Mouse (Mus musculus) embryonic stem cell, embryonic (primary cell): Measurements from ENCODE around the gene Med10.

ENCODE experiments used
- CTCF ChIA-PET, 4 experiments: fragments of 300-600 bp in 2 of 4; fragments of 350-600 bp in 2 of 4; sonication (Branson Sonifier 250); formaldehyde crosslinking; loops; one replicate each; lab custom pipeline; 2022; ENCODE audit warnings: inconsistent platforms in 2 of 4; lab: Charles Lee
- POLR2A ChIA-PET, 4 experiments: fragments of 300-600 bp in 2 of 4; fragments of 350-600 bp in 2 of 4; sonication (Branson Sonifier 250); formaldehyde crosslinking; loops; one replicate each; lab custom pipeline; 2022; ENCODE audit warnings: antibody characterized with exemption in 4 of 4, inconsistent platforms in 1 of 4; lab: Charles Lee

Med10 gene

DNA sequence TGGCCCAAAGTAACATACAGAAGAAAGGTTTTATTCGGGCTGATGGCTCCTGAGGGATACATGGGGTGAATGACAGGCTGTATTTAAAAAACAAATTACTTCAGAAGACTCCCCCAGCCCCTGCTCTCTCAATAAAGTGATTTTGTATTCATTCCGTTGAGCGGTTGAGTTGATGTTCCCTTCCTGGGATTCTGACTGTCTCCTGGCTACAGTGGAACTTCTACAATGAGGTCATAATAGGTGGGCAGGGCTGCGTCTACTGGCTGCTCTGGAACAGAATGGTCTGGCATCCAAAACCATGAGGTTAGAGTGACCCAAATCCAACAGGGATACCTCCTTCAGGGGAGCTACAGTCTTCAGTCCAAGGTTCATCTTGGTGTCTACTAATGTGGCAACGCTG lies at the start of gene Med10:
TSS of gene Med10 (plus strand) at position 301 of the 400 bp plus-strand sequence.
- CTCF ChIA-PET, result no interaction called here
- POLR2A ChIA-PET, result no interaction called here

DNA sequence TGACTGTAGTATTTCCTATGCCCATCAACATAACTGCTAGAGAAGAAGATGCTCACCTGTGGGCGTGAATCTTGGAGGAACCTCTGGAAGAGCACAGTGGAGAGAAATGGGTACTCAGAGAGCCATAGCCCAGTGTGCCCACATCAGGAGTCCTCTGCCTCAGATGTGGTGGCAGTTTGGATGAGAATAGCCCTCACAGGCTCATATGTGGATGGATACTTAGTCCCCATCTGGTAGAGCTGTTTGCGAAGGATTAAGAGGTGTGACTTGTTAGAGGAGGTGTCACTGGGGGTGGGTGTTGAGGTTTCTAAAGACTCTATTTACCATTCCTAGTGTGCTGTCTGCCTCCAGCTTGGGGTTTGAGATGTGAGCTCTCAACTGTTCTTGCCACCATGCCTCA lies 49.3 kb upstream of the Med10 start:
- CTCF ChIA-PET, result no interaction called here
- POLR2A ChIA-PET, result no interaction called here

DNA sequence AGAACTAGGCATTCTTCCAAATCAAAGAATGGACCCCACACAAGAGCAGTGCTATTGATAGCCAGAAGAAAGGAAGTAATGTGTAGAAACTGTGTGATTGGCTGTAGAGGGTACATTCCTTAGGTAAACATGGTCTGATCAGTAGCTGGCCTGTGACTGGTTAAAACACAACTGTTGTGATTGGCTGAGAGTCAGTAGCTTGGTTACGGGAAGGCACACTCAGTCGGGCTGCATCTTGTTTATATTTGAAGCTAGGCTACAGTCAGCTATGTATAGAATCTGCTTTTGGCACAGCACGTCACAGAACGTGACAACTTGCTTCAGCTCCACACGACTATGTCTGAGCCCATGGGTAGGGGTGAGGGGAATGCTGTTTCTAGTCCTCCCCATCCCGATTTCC lies 43.2 kb upstream of the Med10 start:
- CTCF ChIA-PET, result interaction anchor here in 1 of 4 experiments (0.6 kb wide), 1 partner anchor 585 kb away, joined by 3 read pairs; no protein-coding TSS in a partner anchor

DNA sequence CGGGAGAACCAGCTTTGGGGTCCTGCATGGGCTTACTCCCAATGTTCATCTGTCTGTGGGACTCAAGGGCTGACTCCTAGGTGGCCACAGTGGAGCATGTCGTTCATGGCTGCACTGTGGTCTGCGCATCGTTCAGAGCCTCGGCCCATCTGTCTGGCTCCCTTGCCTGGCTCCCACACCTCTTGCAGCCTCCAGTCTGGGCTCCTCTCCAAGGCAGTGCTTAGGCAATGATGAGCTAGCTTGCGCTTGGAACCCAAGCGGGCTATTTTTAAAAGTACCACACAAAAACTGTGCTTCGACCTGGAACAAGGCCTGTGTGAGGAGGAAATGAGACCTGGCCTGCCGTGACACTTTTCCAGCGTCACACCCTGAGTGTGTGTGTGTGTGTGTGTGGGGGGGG lies 40.8 kb upstream of the Med10 start:
- POLR2A ChIA-PET, result interaction anchor here in 1 of 4 experiments (0.6 to 0.9 kb wide), 2 partner anchors 22 to 456 kb away, joined by 3 read pairs; no protein-coding TSS in a partner anchor
- CTCF ChIA-PET, result interaction anchor here in 1 of 4 experiments (0.6 kb wide), 1 partner anchor 200 kb away, joined by 3 read pairs; no protein-coding TSS in a partner anchor

More for the DNA sequence above, 43.2 kb upstream of the Med10 start:
- POLR2A ChIA-PET, result no interaction called here

GRCm38 (mm10) chr13:69764646-69765045 lies 37.5 kb upstream of the Med10 start:
- POLR2A ChIA-PET, result no interaction called here
- CTCF ChIA-PET, result no interaction called here

GRCm38 (mm10) chr13:69768152-69768551 lies 34.0 kb upstream of the Med10 start:
- POLR2A ChIA-PET, result no interaction called here
- CTCF ChIA-PET, result no interaction called here

DNA sequence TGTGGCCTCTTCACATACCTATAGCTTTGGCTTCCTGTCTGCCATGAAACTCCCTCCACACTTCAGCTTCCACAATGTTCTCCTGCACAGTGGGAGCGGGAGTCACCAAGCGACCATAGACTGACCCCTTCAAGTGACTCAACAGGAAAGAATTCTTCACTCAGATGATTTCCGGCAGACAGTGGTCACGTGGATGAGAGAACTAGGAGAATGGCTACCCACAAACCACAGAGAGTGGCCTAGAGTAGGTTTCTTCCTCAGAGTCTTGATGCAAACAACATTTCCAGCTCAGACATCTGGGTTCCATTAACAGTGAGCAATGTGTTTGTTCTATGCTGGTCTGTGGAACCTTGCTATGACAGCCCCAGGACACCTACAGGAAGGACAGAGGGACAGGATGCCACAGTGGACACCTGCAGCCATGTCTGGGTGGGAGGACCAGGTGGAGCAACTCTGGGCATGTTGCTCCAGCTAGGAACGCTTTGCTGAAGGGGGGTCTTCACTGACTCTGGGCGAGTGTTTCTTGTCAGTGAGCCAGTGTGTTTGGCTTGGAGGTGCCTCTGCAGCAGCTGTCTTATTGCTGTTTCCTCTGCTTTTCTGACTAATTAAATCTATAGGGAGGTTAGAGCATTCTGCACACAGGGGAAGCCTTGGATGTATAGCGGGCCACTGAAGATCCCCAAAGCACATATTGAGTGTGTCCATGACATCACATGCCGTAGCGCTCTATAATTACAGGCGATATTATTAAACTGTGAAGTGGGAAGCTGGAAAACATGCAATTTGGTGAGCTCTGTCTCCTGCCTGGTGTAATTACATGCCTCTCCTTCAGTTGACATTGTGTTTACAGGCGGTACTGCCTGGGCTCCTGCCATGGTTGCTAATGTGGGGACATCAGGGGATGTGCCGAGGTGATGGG lies 31.4 kb upstream of the Med10 start:
- ChIA-PET CTCF (no interaction called here), POLR2A (interaction anchor here in 1 of 4 experiments (0.5 kb wide), 1 partner anchor 74 kb away, joined by 3 read pairs; no protein-coding TSS in a partner anchor)

DNA sequence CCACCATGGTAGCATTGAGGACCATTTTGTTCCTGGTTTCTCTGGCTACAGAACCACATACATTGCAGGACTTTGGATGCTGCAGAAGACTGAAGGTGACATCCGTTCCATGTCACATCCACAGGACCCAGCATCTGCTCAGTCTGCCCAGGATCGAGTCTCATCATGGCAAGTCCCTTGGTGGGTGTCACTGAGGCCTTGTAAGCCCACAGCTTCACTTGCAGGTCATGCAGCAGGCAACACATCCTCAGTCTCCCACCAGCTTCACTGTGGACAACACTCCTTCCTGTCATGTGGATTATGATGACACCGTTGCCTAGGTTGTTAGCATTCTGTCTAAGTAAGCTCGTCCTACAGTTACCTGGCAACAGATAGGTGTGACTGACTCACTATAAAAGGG lies 29.8 kb upstream of the Med10 start:
- CTCF ChIA-PET, result no interaction called here
- POLR2A ChIA-PET, result no interaction called here

DNA sequence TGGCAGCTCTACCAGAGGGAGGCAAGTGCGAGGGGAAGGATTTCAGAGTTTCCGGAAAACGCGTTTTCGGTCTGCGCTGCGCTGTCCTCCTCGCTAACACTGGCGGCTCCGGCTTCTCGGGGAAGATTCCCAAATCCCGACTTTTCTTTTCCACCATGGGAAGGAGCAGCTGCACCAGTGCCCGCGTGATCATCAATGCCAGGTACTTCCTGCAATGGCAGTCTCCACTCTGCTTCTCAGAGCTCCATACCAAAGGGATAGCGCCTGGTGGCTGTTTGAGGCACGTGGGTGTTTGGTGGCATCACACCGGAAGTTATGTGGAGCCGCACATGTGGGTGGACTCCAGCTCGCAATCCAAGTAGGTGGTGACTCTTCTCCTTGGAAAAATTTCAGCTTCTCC lies 24.0 kb upstream of the Med10 start:
- CTCF ChIA-PET, result no interaction called here
- POLR2A ChIA-PET, result no interaction called here

GRCm38 (mm10) chr13:69788704-69789103 lies 13.5 kb upstream of the Med10 start:
- ChIA-PET POLR2A (no interaction called here), CTCF (no interaction called here)

DNA sequence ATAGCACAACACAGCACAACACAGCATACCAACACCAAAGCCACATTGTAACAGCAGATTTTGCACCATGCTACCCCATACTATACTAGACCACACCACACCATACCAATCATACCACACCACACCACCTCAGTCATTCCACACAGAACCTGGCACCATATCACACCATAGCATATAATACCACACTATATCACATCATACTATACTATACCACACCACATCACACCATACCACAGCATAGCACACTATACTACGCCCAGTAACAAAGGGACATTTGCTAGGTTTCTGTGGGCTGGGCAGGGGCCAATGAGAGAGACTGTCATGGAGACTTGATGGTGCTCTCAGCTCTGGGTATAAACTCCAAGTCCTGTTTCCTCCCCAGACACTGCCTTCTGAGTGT lies 10.4 kb upstream of the Med10 start:
- CTCF ChIA-PET, result no interaction called here
- POLR2A ChIA-PET, result interaction anchor here in 1 of 4 experiments (0.6 kb wide), 1 partner anchor 11 kb away, joined by 3 read pairs; no protein-coding TSS in a partner anchor

DNA sequence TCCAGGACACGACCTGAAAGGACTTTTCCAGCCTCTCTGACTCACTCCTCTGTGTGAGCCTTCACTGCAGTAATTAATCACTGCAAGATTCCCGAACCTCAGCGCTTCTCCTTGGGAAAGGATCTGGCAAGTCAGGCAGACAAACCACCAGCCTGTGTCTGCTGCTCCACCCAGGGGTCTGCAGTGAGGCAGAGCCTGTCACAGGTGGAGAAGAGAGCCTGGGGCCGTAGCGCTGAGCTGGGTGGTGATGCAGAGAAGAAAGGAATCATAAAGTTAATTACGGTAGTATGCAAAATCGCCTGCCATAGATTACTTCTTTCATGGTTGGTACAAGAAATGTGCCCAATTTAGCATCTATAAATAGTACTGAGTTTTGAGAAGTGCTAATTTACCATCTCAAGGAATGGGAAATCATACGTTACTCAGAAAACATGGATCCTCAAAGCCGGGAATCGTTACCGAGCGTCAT lies 9.6 kb upstream of the Med10 start:
- ChIA-PET CTCF (no interaction called here), POLR2A (no interaction called here)

DNA sequence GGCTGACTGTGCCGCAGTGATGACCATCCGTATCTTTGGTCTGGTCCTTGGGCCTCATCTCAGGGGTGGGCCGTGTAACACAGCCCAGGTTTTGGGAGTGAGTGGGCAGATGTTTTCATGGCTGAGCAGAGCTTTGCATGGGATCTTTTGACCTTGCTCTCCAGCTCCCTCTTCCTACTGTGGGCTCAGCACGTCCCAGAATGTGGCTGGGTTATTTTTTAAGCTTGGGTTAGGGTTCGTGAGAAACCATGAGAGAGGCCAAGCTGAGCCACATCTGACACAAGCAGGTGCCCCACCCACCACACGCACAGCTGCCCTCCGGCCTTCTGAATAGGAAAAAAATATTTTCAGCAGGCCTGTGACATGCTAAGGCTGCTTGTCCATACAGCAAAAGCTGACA lies 7.4 kb upstream of the Med10 start:
- CTCF ChIA-PET, result no interaction called here

GRCm38 (mm10) chr13:69809681-69810611 lies 7.8 kb downstream of the Med10 start:
- ChIA-PET POLR2A (interaction anchor here in 3 of 4 experiments (0.6 to 1.6 kb wide), 12 partner anchors 8 to 198 kb away, joined by 3 to 6 read pairs (median 4); partner anchors contain the start of gene Srd5a1 (in 1 of the 3)), CTCF (no interaction called here)

More for the DNA sequence above, 7.4 kb upstream of the Med10 start:
- POLR2A ChIA-PET, result no interaction called here

GRCm38 (mm10) chr13:69810936-69811680 lies 8.9 kb downstream of the Med10 start:
- POLR2A ChIA-PET, result interaction anchor here in 1 of 4 experiments (0.6 kb wide), 1 partner anchor 646 kb away, joined by 8 read pairs; no protein-coding TSS in a partner anchor
- CTCF ChIA-PET, result no interaction called here

DNA sequence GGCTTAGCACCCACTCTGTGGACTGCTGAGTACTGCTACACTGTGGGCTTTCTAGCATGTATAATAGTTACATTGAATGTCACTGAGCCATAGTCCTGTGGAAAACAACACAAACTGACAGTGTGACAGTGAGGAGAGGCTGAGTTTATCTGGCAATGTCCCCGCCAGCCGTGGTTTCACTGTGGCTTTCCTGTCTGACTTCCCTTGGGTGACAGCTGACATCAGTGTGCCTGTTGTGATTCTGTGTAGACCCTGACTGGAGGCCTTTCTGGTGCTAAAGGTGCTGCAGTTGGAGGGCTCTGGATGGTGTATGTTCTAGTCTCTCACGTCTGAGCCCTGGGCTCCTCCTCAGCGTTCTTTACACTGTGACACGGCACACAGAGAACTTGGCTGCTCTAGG lies 11.7 kb downstream of the Med10 start:
- ChIA-PET CTCF (no interaction called here), POLR2A (interaction anchor here in 1 of 4 experiments (1.1 kb wide), 1 partner anchor 10 kb away, joined by 3 read pairs; no protein-coding TSS in a partner anchor)

- POLR2A ChIA-PET, result interaction anchor here in 2 of 4 experiments (0.6 to 1.6 kb wide), 3 partner anchors 8 to 91 kb away, joined by 4 to 6 read pairs (median 5); no protein-coding TSS in a partner anchor
- CTCF ChIA-PET, result no interaction called here
These were observed 16.1 kb downstream of the Med10 start for GRCm38 (mm10) chr13:69818306-69818705.

- ChIA-PET CTCF (no interaction called here), POLR2A (interaction anchor here in 2 of 4 experiments (1.2 to 1.4 kb wide), 2 partner anchors 9 to 12 kb away, joined by 3 to 4 read pairs; no protein-coding TSS in a partner anchor)
These were observed 19.1 kb downstream of the Med10 start for GRCm38 (mm10) chr13:69821169-69821822.
